In the genomic region with DNA sequence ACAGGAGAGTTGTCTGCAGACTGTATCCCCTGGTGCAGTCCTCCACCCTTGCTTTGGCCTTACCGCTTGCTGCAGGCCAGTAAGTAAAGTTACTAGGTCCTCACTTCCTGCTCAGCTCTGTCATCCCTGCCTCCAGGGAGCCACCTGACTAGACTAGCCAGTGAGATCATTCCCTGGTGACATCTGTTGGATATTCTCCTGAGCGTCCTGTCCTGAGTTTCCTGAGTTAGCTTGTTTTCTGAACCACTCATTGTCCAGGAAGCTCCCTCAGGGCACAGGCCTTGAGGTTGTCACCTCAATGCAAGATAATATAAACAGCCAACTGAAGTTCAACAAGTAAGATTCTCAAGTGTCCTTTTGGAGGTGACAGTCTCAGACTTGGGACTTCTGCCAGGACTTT, we compare ENCODE assay signal across 12 mouse cellular contexts. TPM values are rescaled to one million over a fixed set of nuclear protein-coding genes. Genes with fewer than 3 reads are reported as not detected.
DNase-seq lines count a peak whose midpoint lies in the region; ATAC-seq and TF ChIP-seq lines count a peak whose summit lies in the region.
"Had no signal": no experiment of that assay in that cellular context is flagged by ENCODE, and none has a peak within 500 bp of the region (broad histone marks: within the 10 kb centered on the region; RNA-seq: fewer than 3 reads in every experiment).

No protein-coding gene starts in this region.

- H3K27ac ChIP-seq in heart, embryonic 11.5 days (ENCODE audit: low read depth, low read length): 0 out of 2 replicates have a peak overlapping the region, but pooled peaks have one; percentile 18
- 0 out of 2 replicates have a peak overlapping the region, but pooled peaks have one; percentile 24 for H3K27ac ChIP-seq in liver, embryonic 15.5 days (replicated peaks)
- H3K27ac ChIP-seq in liver, embryonic 12.5 days: no peak overlapping the region
- H3K27ac ChIP-seq in ES-Bruce4 (ENCODE audit: insufficient read depth, low read length): no peak overlapping the region
- peak overlapping the region; percentile 19; the same call in 1 of the 2 replicates for H3K27ac ChIP-seq in intestine, embryonic 15.5 days
- no peak overlapping the region for H3K27ac ChIP-seq in midbrain, embryonic 14.5 days (replicated peaks; ENCODE audit: low read depth, low read length)

- 52% methylated on average over 2 of the region's 2 CpGs for WGBS in heart, embryonic 11.5 days (ENCODE audit: insufficient replicate concordance)
- 61% methylated on average over 2 of the region's 2 CpGs for WGBS in liver, embryonic 15.5 days (ENCODE audit: insufficient replicate concordance)
- whole genome bisulfite sequencing in liver, embryonic 12.5 days (ENCODE audit: insufficient replicate concordance): 46% methylated on average over 2 of the region's 2 CpGs
- 42% methylated on average over 2 of the region's 2 CpGs for WGBS in intestine, embryonic 15.5 days
- WGBS in midbrain, embryonic 14.5 days: 87% methylated on average over 2 of the region's 2 CpGs

- no peak; the same call in 1 of the 2 replicates for ATAC-seq in heart, embryonic 11.5 days (replicated peaks; ENCODE audit: insufficient number of reproducible peaks, low FRiP score, low TSS enrichment)
- ATAC-seq in liver, embryonic 15.5 days (ENCODE audit: insufficient read depth): no peak
- no peak for ATAC-seq in liver, embryonic 12.5 days
- ATAC-seq in intestine, embryonic 15.5 days: no peak; the same call in 1 of the 2 replicates
- ATAC-seq in midbrain, embryonic 14.5 days (ENCODE audit: low FRiP score, low TSS enrichment): no peak

- no peak overlapping the region for H3K4me2 ChIP-seq in heart, embryonic 11.5 days
- H3K4me2 ChIP-seq in liver, embryonic 15.5 days: no peak overlapping the region
- no peak overlapping the region for H3K4me2 ChIP-seq in liver, embryonic 12.5 days
- H3K4me2 ChIP-seq in intestine, embryonic 15.5 days (replicated peaks): no peak overlapping the region
- no peak overlapping the region for H3K4me2 ChIP-seq in midbrain, embryonic 14.5 days (ENCODE audit: low read length)

- no peak overlapping the region for H3K4me3 ChIP-seq in heart, embryonic 11.5 days (ENCODE audit: low read depth, low read length)
- no peak overlapping the region for H3K4me3 ChIP-seq in liver, embryonic 15.5 days (replicated peaks)
- H3K4me3 ChIP-seq in liver, embryonic 12.5 days: no peak overlapping the region
- H3K4me3 ChIP-seq in ES-Bruce4 (ENCODE audit: low read depth, low read length): no peak overlapping the region
- no peak overlapping the region for H3K4me3 ChIP-seq in intestine, embryonic 15.5 days (replicated peaks)
- no peak overlapping the region for H3K4me3 ChIP-seq in midbrain, embryonic 14.5 days (replicated peaks; ENCODE audit: low read depth, low read length)

- no peaks in the 10 kb centered on the region for H3K9me3 ChIP-seq in heart, embryonic 11.5 days (replicated peaks; ENCODE audit: control insufficient read depth, low read length)
- no peaks in the 10 kb centered on the region for H3K9me3 ChIP-seq in liver, embryonic 15.5 days (replicated peaks)
- H3K9me3 ChIP-seq in liver, embryonic 12.5 days (replicated peaks): no peaks in the 10 kb centered on the region
- no peaks in the 10 kb centered on the region for H3K9me3 ChIP-seq in ES-Bruce4 (replicated peaks; ENCODE audit: control insufficient read depth, insufficient read depth, low read length, poor library complexity, severe bottlenecking)
- H3K9me3 ChIP-seq in intestine, embryonic 15.5 days: no peaks in the 10 kb centered on the region
- no peaks in the 10 kb centered on the region for H3K9me3 ChIP-seq in midbrain, embryonic 14.5 days (ENCODE audit: control insufficient read depth, low read length)

- DNase-seq in heart, adult 11 months: no peak
- no peak for DNase-seq in midbrain, embryonic 14.5 days
- no peak for DNase-seq in right cerebral cortex, postnatal 4 days
- DNase-seq: cerebellum, postnatal 25 days; layer of hippocampus, adult 9-11 months; thymus, adult 2 months had no signal

- no peak for TF ChIP-seq POLR2A in ES-Bruce4 (IDR thresholded peaks at IDR 0.05; ENCODE audit: insufficient read depth, low read length)

- 0 out of 2 replicates have a peak, but pooled peaks have one; percentile 5 for TF ChIP-seq EP300 in ES-Bruce4 (IDR thresholded peaks at IDR 0.05; ENCODE audit: insufficient read depth, low read depth, low read length)

- H3K9ac ChIP-seq in heart, embryonic 11.5 days (ENCODE audit: low read depth, low read length): no peak overlapping the region
- H3K9ac ChIP-seq in liver, embryonic 15.5 days: no peak overlapping the region
- no peak overlapping the region for H3K9ac ChIP-seq in liver, embryonic 12.5 days
- H3K9ac ChIP-seq in ES-Bruce4 (ENCODE audit: low read depth, poor library complexity, severe bottlenecking): no peak overlapping the region
- no peak overlapping the region for H3K9ac ChIP-seq in intestine, embryonic 15.5 days
- H3K9ac ChIP-seq in midbrain, embryonic 14.5 days (replicated peaks; ENCODE audit: low read length): no peak overlapping the region

- TF ChIP-seq CTCF in ES-Bruce4 (IDR thresholded peaks at IDR 0.05; ENCODE audit: low read depth, low read length): no peak

- no peaks in the 10 kb centered on the region for H3K27me3 ChIP-seq in heart, embryonic 11.5 days (ENCODE audit: control insufficient read depth, insufficient read depth, low read length)
- H3K27me3 ChIP-seq in liver, embryonic 15.5 days: no peaks in the 10 kb centered on the region
- H3K27me3 ChIP-seq in liver, embryonic 12.5 days (replicated peaks): no peaks in the 10 kb centered on the region; the same call in 1 of the 2 replicates
- H3K27me3 ChIP-seq in ES-Bruce4 (ENCODE audit: control insufficient read depth, insufficient read depth, low read length, poor library complexity, severe bottlenecking): no peaks in the 10 kb centered on the region
- H3K27me3 ChIP-seq in intestine, embryonic 15.5 days (replicated peaks): no peaks in the 10 kb centered on the region
- H3K27me3 ChIP-seq in midbrain, embryonic 14.5 days (ENCODE audit: control insufficient read depth, insufficient read depth, low read length): no peaks in the 10 kb centered on the region
- H3K27me3 ChIP-seq: CH12.LX had no signal

- peaks cover 13% of the 10 kb centered on the region for H3K4me1 ChIP-seq in heart, embryonic 11.5 days (ENCODE audit: control insufficient read depth, insufficient read depth, low read length)
- peaks cover 48% of the 10 kb centered on the region for H3K4me1 ChIP-seq in liver, embryonic 15.5 days (replicated peaks)
- peaks cover 29% of the 10 kb centered on the region for H3K4me1 ChIP-seq in liver, embryonic 12.5 days
- H3K4me1 ChIP-seq in ES-Bruce4 (ENCODE audit: control insufficient read depth, insufficient read depth, low read length): no peaks in the 10 kb centered on the region
- peaks cover 38% of the 10 kb centered on the region for H3K4me1 ChIP-seq in intestine, embryonic 15.5 days (replicated peaks)
- peaks cover 19% of the 10 kb centered on the region for H3K4me1 ChIP-seq in midbrain, embryonic 14.5 days (ENCODE audit: control insufficient read depth, insufficient read depth, low read length)

- no peaks in the 10 kb centered on the region for H3K36me3 ChIP-seq in heart, embryonic 11.5 days (ENCODE audit: control insufficient read depth, insufficient read depth, low read length)
- H3K36me3 ChIP-seq in liver, embryonic 15.5 days (replicated peaks): 0 out of 2 replicates have a peak, but pooled peaks cover 3% of the 10 kb centered on the region
- 0 out of 2 replicates have a peak, but pooled peaks cover 2% of the 10 kb centered on the region for H3K36me3 ChIP-seq in liver, embryonic 12.5 days
- H3K36me3 ChIP-seq in ES-Bruce4 (ENCODE audit: control insufficient read depth, insufficient read depth, low read length, poor library complexity, severe bottlenecking): no peaks in the 10 kb centered on the region
- peaks cover 3% of the 10 kb centered on the region; the same call in 1 of the 2 replicates for H3K36me3 ChIP-seq in intestine, embryonic 15.5 days
- no peaks in the 10 kb centered on the region for H3K36me3 ChIP-seq in midbrain, embryonic 14.5 days (ENCODE audit: control insufficient read depth, insufficient read depth, low read length)

RNA-seq across cellular contexts. Expression of a gene that starts 10.9 kb away (rescaled TPM):
- polyA plus RNA-seq in heart, embryonic 11.5 days (2014; fragmentation: Nextera tagmentation; extraction: Ambion mirVana): 78.8 and 85.1 TPM in 2 replicates
- 36.2 and 37.3 TPM in 2 replicates for polyA plus RNA-seq in liver, embryonic 15.5 days (2015; fragmentation: Nextera tagmentation; extraction: Ambion mirVana)
- polyA plus RNA-seq in liver, embryonic 12.5 days (2016; fragmentation: Nextera tagmentation; extraction: Ambion mirVana): 42.7 and 45.7 TPM in 2 replicates
- polyA plus RNA-seq in ES-Bruce4 (2011; ENCODE audit: insufficient read depth, insufficient read length, low read depth, missing spikeins): 28.9 and 31.3 TPM in 2 replicates
- 102 and 104 TPM in 2 replicates for polyA plus RNA-seq in intestine, embryonic 15.5 days (2015; fragmentation: Nextera tagmentation; extraction: Ambion mirVana)
- polyA plus RNA-seq in midbrain, embryonic 14.5 days (2014; fragmentation: Nextera tagmentation; extraction: Ambion mirVana): 59.8 and 62.3 TPM in 2 replicates

Comparison
In these comparisons a context has a peak if more than half of its experiments do, and no peak if none do; other contexts are left out.
1. H3K27ac ChIP-seq: peak in heart, embryonic 11.5 days (single experiment), liver, embryonic 15.5 days (single experiment) and intestine, embryonic 15.5 days (single experiment); none in liver, embryonic 12.5 days (single experiment), ES-Bruce4 (single experiment) and midbrain, embryonic 14.5 days (single experiment).